Mouse (Mus musculus) testis, adult 2 months (tissue): Measurements from ENCODE around the gene Lrch1.

ENCODE experiments used
- CTCF ChIP-seq: fragments of 200-500 bp; IDR thresholded peaks from 2 replicates; pipeline ENCODE4 v1.5.1; 2012; ENCODE audit warnings: low read depth, mild to moderate bottlenecking, inconsistent platforms, low read length, moderate library complexity; ENCODE audit not compliant: control insufficient read depth, insufficient read depth, insufficient replicate concordance
- POLR2A ChIP-seq: fragments of 200-500 bp; IDR thresholded peaks from 2 replicates; pipeline ENCODE4 v1.6.1; 2012; ENCODE audit warnings: low read depth, mild to moderate bottlenecking, inconsistent platforms, low read length, moderate library complexity; ENCODE audit not compliant: control insufficient read depth

DNA sequence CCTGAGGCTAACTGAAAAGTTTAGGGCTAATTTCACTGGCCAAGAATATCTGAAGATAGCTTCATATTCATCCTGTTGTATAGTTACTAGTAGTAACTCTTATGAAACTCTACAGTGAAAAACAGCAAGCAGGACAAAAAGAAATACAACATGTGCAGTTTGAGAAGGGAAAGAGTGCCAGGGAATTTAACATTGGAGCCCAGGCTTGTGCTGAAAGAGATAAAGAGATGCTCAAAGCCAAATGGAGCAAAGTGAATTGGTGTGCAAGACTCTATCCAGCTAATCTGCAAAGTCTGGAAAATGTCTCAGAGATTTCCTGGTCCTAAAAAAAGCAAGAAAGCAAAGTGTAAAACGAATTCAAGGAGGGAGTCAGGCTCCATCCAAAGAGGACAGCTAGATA lies 145.7 kb downstream of the Lrch1 start:
- TF ChIP-seq POLR2A (no peak), CTCF (no peak)
